Mouse (Mus musculus) fat pad, adult 2 months (tissue): ENCODE results near the gene Dhrs11.

Experiments
- DNase-seq: peaks from one replicate; pipeline ENCODE4 v3.0.0-alpha.2; 2011; ENCODE audit warnings: low read depth, low spot score; ENCODE audit errors: extremely low read depth

Gene Dhrs11

GRCm38 (mm10) chr11:84825261-84825807, 3.5 kb downstream of the Dhrs11 start:
- no peak for DNase-seq

- no peak for DNase-seq
Measured at GRCm38 (mm10) chr11:84823484-84823897, 5.3 kb downstream of the Dhrs11 start.

- no peak for DNase-seq
Measured at GRCm38 (mm10) chr11:84822487-84822886, 6.3 kb downstream of the Dhrs11 start.

- DNase-seq: no peak
Measured at GRCm38 (mm10) chr11:84821131-84821770, 7.5 kb downstream of the Dhrs11 start.

DNA sequence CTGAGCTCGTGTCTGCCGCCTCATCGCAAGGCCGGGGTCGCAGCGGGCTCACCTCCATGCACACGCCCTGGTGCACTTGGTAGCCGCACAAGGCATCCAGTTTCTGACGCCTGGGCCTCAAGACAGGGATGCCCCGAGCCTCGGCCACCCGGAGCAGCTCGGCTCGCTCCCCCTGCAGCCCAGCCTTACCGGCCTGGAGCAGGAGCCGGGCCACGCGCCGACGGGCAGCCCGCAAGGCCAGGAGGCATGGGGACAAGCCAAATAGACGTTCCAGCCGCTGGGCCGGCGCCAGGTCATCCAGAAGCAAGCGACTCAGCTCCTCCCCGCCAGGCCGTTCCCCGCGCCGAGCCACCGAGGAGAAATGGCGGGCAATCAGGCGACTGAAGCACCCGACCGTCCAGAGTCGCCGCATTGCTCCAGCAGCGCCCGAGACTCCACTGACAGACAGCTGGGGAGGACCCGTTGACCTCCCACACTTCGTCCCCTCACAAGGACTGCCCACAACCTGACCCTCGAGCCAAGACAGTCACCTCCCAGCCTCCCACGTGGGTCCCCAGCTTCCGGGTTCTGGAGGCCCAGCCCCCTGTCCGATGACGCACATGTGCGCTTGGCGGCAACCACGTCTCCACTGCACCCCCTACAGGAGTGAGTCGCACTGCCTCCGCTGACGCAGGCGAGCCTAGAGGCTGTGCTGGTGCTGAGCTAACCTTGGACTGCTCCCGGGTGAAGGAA, 9.7 kb downstream of the Dhrs11 start, which contains the start of gene Mrm1:
Mrm1 (minus strand) TSS at position 555 of the 732 bp plus-strand sequence.
- DNase-seq: peak; percentile 45

GRCm38 (mm10) chr11:84818085-84818960, 10.5 kb downstream of the Dhrs11 start:
- no peak for DNase-seq

GRCm38 (mm10) chr11:84817362-84817761, 11.4 kb downstream of the Dhrs11 start:
- no peak for DNase-seq

- no peak for DNase-seq
Measured at GRCm38 (mm10) chr11:84813724-84814510, 14.9 kb downstream of the Dhrs11 start.

GRCm38 (mm10) chr11:84804373-84804772, 24.4 kb downstream of the Dhrs11 start:
- no peak for DNase-seq

DNA sequence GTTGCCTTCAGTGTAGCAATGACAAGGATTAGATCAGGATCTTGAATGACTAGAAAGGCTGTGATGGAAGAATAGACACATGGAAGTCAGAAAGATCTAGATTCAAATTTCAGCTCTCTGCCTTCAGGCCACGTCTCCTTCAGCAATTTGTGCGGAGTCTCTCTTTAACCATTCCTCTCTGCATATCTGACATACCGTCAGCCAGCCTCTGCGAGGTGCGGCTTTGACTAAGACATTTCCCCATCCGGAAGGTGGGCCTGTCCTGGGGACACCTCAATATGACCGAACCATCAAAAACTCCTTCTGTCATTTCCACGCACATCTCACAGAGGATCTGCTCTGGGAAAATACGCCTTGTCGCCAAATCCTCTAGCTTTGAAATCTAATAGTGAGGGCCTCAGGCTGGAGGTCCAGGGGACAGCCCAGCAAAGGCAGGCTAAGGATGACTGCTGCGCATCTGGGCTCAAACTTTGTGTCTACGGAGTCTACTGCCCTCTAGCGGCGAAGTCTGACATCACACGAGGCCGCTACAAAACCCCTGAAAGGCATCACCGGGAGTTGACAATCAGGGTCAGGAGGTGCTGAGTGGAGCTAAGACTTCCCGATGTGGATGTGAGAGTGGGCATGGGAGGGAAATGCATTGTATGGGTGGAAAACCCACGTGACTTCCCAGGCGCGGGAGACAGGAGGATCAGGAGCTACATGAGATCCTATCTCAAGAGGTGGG, 31.0 kb downstream of the Dhrs11 start:
- no peak for DNase-seq

DNA sequence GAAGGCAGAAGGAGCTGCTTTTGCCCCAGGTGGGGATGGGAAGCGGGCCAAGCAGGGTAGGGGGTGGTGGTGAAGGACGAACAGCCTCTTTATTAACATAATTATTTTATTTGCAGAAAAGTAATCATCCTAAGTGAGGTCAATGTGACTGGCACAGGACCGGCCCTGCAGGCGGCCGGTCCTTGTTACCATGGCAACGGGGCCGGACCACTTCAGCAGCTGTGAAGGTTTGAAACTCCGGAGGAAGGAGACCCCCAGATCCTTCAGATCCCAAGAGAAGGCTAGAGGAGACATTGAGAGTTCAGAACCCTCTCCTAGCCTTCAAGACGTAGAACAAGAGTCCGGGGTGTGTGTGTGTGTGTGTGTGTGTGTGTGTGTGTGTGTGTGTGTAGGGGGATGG, 31.8 kb downstream of the Dhrs11 start:
- DNase-seq: no peak

GRCm38 (mm10) chr11:84794496-84795113, 34.2 kb downstream of the Dhrs11 start:
- DNase-seq: no peak

DNA sequence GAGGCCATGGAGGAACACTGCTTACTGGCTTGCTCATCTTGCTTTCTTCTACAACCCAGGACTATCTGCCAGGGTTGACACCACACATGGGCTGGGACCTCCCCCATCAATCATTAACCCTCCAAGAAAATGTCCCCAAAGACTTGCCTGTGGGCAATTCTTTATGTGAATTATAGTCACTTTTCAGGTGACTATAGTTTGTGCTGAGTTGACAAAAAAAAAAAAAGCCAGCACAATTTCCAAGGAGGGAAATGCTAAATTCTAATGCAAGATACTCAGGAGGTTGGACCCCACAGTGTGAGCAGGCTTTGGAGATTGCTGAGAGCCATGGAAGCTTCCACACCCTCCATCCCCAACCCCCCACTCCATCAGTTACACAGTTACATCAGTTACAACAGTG, 35.2 kb downstream of the Dhrs11 start:
- DNase-seq: no peak

DNA sequence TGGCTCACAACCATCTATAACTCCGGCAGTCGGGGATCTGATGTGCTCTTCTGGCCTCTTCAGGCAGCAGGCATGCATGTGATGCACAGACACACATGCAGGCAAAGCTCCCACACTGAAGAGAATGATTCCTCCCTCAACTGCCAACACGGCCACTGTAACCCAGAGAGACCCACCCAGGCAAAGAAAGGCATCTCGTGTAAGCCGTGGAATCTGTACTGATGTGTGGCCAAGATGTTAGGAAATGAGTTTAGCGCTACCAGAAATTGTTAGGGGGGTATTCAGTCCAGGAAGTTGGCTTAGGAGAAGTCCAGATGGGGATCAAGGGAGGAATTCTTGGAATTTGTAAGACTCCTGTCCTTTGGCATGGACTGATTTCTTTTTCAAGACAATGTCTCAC, 38.4 kb downstream of the Dhrs11 start:
- no peak for DNase-seq

DNA sequence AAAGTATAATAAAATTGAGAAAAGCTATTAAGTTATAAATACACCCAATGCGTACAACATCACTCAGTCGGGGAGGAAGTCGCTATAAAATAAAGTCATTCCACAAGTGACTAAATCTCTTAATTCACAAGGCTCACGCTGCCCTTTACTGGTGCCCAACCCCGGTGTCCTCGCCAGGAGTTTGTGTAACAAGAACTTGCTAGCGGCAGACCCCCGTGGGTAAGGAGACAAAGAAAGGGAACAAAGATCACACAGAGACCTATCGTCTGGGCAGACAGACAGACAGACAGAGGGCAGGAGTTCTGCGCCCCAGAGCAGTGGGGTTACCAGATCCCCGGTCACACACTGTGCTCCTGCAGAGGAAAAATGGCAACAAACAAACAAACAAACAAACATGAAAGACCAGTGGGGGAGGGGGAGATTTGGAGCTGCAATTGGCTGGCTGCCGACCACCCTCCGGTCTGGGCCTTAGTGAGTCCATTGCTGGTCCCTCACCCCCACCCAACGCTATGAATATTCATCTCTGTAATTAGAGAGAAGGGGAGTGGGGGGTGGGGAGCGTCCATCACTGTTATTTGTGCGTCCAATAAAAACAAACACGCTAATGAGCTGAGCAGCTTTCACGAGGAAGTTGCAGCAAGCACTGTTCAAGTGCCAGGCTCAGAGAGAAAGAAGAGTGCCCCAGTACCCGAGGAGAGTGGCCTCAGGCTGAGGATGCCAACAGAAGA, 48.5 kb downstream of the Dhrs11 start:
- no peak for DNase-seq

GRCm38 (mm10) chr11:84775560-84775959, 53.2 kb downstream of the Dhrs11 start:
- no peak for DNase-seq

DNA sequence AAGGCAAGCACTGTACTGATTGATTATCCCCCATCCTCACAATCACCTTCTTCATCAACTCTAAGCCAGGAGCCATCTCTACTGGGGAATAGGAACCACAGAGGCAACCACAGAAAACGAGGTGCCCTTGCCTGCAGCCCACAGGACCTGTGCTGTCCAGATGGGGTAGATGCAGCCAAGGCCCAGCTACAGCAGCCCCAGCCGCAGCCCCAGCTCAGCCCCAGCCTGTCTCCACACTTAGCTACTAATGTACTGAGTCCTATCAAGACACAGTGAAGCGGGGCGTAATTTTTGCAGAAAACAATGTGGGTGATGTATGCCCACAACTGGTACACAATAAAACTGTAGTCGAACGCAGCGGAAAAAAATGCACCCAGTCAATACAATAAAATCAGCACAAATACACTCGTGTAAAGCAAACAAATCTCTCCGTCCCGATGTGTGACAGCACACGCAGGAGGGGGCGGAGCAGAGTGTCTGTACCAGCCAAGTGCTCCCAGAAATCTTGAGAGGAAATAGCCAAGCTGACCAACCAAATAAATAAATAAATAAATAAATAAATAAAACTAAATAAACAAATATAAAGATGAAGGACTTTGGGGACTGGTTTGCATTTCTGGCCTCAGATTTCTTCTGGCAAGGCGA, 53.8 kb downstream of the Dhrs11 start:
- no peak for DNase-seq
